Mouse (Mus musculus): ENCODE data around the gene Kpnb1. TPM values are rescaled to one million over a fixed set of nuclear protein-coding genes. Genes with fewer than 3 reads are reported as not detected.
A peak's percentile ranks its signal among the peaks of the same experiment; 100 is the strongest.

The Kpnb1 gene
- total and polyA plus RNA-seq, 2 experiments from 2014 or later, result 26.1 to 97.9 TPM

- Histone ChIP-seq H3K36me3 (ENCODE audit: insufficient read depth, low read length) (peaks cover 52% of the 10 kb centered on the region), H3K9me3 (ENCODE audit: low read length) (no peaks in the 10 kb centered on the region), H3K27me3 (ENCODE audit: insufficient read depth, low read length) (no peaks in the 10 kb centered on the region), H3K9ac (replicated peaks; ENCODE audit: low read length) (no peak overlapping the region), H3K4me3 (ENCODE audit: low read length) (no peak overlapping the region), H3K4me1 (ENCODE audit: insufficient read depth, low read length) (no peaks in the 10 kb centered on the region), H3K27ac (no peak overlapping the region), H3K4me2 (ENCODE audit: low read depth, low read length) (no peak overlapping the region)
- ATAC-seq, result no peak
- DNase-seq (ENCODE audit: low spot score), result no peak
- WGBS, result 93% methylated on average over 3 of the region's 3 CpGs
- no peak for TF ChIP-seq CTCF (IDR thresholded peaks at IDR 0.05; ENCODE audit: low read depth)
These were observed 32.5 kb upstream of the Kpnb1 start for GRCm38 (mm10) chr11:97220211-97220610.

DNA sequence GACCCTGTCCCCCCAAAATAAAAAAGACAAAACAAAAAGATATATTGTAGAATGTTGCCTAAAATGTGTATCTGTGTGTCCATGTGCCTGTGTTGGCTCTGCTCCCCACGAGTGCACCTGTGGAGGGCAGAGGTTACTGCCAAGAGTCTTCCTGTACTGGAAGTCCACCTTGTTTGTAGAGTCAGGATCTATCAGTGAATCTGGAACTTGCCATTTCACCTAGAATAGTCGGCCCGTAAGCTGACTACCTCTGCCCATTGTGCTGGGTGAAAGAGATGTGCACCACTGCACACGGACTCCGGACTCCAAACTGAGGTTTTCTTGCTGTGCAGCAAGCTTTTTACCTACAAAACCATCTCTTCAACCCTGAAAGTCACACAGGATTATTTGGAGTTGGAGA lies 26.7 kb upstream of the Kpnb1 start:
- Histone ChIP-seq H3K4me2 (ENCODE audit: low read depth, low read length) (no peak overlapping the region), H3K4me1 (ENCODE audit: insufficient read depth, low read length) (no peaks in the 10 kb centered on the region), H3K4me3 (ENCODE audit: low read length) (no peak overlapping the region), H3K9ac (replicated peaks; ENCODE audit: low read length) (no peak overlapping the region), H3K27me3 (ENCODE audit: insufficient read depth, low read length) (no peaks in the 10 kb centered on the region), H3K36me3 (ENCODE audit: insufficient read depth, low read length) (peaks cover 78% of the 10 kb centered on the region), H3K9me3 (ENCODE audit: low read length) (no peaks in the 10 kb centered on the region), H3K27ac (no peak overlapping the region)
- no peak for TF ChIP-seq CTCF (IDR thresholded peaks at IDR 0.05; ENCODE audit: low read depth)
- DNase-seq (ENCODE audit: low spot score) (no peak), ATAC-seq (no peak)
- WGBS, result 95% methylated on average over 5 of the region's 5 CpGs

DNA sequence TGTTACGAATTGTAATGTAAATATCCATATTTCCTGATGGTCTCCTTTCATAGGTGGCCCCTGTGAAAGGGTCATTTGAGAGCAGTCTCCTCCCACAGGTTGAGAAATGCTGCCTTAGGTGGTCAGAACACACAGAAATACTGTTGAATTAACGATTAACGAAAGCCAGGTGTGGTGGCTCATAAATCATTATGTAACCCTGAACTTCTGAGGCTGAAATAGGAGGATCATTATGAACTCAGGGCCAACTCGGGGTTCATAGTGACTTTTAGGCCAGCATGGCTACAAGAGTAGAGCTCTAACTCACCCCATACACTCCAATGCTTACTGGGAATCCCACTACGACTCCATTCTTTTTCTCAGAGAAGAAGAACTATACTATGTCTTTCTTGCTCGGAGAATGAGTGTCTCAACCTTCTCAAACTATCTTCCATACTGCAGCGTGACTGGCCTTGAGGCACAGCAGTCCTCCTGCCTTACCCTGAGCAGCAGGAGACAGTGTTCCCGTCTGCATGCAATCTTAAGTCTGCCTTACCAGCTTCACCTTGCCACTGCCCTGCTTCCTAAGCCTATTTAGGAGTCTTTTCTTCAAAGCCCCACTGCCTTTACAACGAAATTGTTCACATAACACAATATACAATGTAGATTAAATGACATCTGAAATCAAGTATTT lies 23.2 kb upstream of the Kpnb1 start:
- no peak for TF ChIP-seq CTCF (IDR thresholded peaks at IDR 0.05; ENCODE audit: low read depth)
- ATAC-seq (no peak), DNase-seq (ENCODE audit: low spot score) (no peak)
- Histone ChIP-seq H3K9ac (replicated peaks; ENCODE audit: low read length) (no peak overlapping the region), H3K27ac (no peak overlapping the region), H3K4me2 (ENCODE audit: low read depth, low read length) (no peak overlapping the region), H3K4me1 (ENCODE audit: insufficient read depth, low read length) (no peaks in the 10 kb centered on the region), H3K36me3 (ENCODE audit: insufficient read depth, low read length) (peaks cover 69% of the 10 kb centered on the region), H3K27me3 (ENCODE audit: insufficient read depth, low read length) (no peaks in the 10 kb centered on the region), H3K4me3 (ENCODE audit: low read length) (no peak overlapping the region), H3K9me3 (ENCODE audit: low read length) (no peaks in the 10 kb centered on the region)
- 92% methylated on average over 9 of the region's 9 CpGs for whole genome bisulfite sequencing

- DNase-seq (ENCODE audit: low spot score) (no peak), ATAC-seq (no peak)
- TF ChIP-seq CTCF (IDR thresholded peaks at IDR 0.05; ENCODE audit: low read depth), result no peak
- Histone ChIP-seq H3K36me3 (ENCODE audit: insufficient read depth, low read length) (peaks cover 35% of the 10 kb centered on the region), H3K27me3 (ENCODE audit: insufficient read depth, low read length) (no peaks in the 10 kb centered on the region), H3K27ac (no peak overlapping the region), H3K9me3 (ENCODE audit: low read length) (no peaks in the 10 kb centered on the region), H3K4me1 (ENCODE audit: insufficient read depth, low read length) (no peaks in the 10 kb centered on the region), H3K4me3 (ENCODE audit: low read length) (no peak overlapping the region), H3K4me2 (ENCODE audit: low read depth, low read length) (no peak overlapping the region), H3K9ac (replicated peaks; ENCODE audit: low read length) (no peak overlapping the region)
- WGBS, result 74% methylated on average over 8 of the region's 8 CpGs
These were observed 19.3 kb upstream of the Kpnb1 start for GRCm38 (mm10) chr11:97207011-97207422.

- no peaks in the 10 kb centered on the region for H3K4me1 ChIP-seq (ENCODE audit: insufficient read depth, low read length)
- H3K4me2 ChIP-seq (ENCODE audit: low read depth, low read length), result no peak overlapping the region
- no peaks in the 10 kb centered on the region for H3K36me3 ChIP-seq (ENCODE audit: insufficient read depth, low read length)
- H3K9me3 ChIP-seq (ENCODE audit: low read length), result no peaks in the 10 kb centered on the region
- no peak overlapping the region for H3K4me3 ChIP-seq (ENCODE audit: low read length)
- DNase-seq (ENCODE audit: low spot score) (no peak), ATAC-seq (no peak)
- H3K27me3 ChIP-seq (ENCODE audit: insufficient read depth, low read length), result no peaks in the 10 kb centered on the region
- TF ChIP-seq CTCF (IDR thresholded peaks at IDR 0.05; ENCODE audit: low read depth), result no peak
- WGBS, result 89% methylated on average over 6 of the region's 6 CpGs
- no peak overlapping the region for H3K9ac ChIP-seq (replicated peaks; ENCODE audit: low read length)
- H3K27ac ChIP-seq, result no peak overlapping the region
These were observed 11.8 kb upstream of the Kpnb1 start for GRCm38 (mm10) chr11:97199519-97199918.

DNA sequence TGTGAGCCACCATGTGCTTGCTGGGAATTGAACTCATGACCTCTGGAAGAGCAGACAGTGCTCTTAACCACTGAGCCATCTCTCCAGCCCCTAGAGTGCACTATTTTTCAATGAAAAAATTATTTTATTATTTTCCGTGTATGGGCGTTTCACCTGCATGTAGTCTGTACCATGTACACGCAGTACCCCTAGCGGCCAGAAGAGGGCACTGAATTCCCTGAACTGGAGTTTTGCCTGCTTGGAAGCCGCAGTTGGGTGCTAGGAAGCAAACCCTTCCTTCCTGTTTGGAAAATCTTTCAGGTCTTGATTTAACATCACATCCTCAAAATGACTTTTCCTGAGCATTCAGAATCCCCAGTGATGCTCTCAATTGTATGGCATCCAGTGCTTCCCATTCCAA lies 10.9 kb upstream of the Kpnb1 start:
- Histone ChIP-seq H3K27me3 (ENCODE audit: insufficient read depth, low read length) (no peaks in the 10 kb centered on the region), H3K36me3 (ENCODE audit: insufficient read depth, low read length) (no peaks in the 10 kb centered on the region), H3K4me2 (ENCODE audit: low read depth, low read length) (no peak overlapping the region), H3K4me1 (ENCODE audit: insufficient read depth, low read length) (no peaks in the 10 kb centered on the region), H3K9ac (replicated peaks; ENCODE audit: low read length) (no peak overlapping the region), H3K27ac (no peak overlapping the region), H3K4me3 (ENCODE audit: low read length) (no peak overlapping the region), H3K9me3 (ENCODE audit: low read length) (no peaks in the 10 kb centered on the region)
- WGBS, result 18% methylated on average over 5 of the region's 5 CpGs
- ATAC-seq (no peak), DNase-seq (ENCODE audit: low spot score) (peak; percentile 45)
- TF ChIP-seq CTCF (IDR thresholded peaks at IDR 0.05; ENCODE audit: low read depth), result peak; percentile 75

- H3K27me3 ChIP-seq (ENCODE audit: insufficient read depth, low read length), result no peaks in the 10 kb centered on the region
- H3K9me3 ChIP-seq (ENCODE audit: low read length), result no peaks in the 10 kb centered on the region
- H3K4me2 ChIP-seq (ENCODE audit: low read depth, low read length), result no peak overlapping the region
- DNase-seq (ENCODE audit: low spot score), result no peak
- no peak overlapping the region for H3K9ac ChIP-seq (replicated peaks; ENCODE audit: low read length)
- no peak for ATAC-seq
- H3K27ac ChIP-seq, result no peak overlapping the region
- no peak overlapping the region for H3K4me3 ChIP-seq (ENCODE audit: low read length)
- TF ChIP-seq CTCF (IDR thresholded peaks at IDR 0.05; ENCODE audit: low read depth), result no peak
- WGBS, result 78% methylated on average over 8 of the region's 8 CpGs
- H3K4me1 ChIP-seq (ENCODE audit: insufficient read depth, low read length), result no peaks in the 10 kb centered on the region
- no peaks in the 10 kb centered on the region for H3K36me3 ChIP-seq (ENCODE audit: insufficient read depth, low read length)
These were observed 9.3 kb upstream of the Kpnb1 start for GRCm38 (mm10) chr11:97197021-97197420.

Data from hindbrain, postnatal 0 days (tissue).